Mouse (Mus musculus): ENCODE measurements at regions not wholly inside any gene's neighbourhood (a gene's known extent, or its start where the extent isn't known, plus 50 kb on each side); places are given as distances from the start of the nearest gene placed in this dataset.

DNA sequence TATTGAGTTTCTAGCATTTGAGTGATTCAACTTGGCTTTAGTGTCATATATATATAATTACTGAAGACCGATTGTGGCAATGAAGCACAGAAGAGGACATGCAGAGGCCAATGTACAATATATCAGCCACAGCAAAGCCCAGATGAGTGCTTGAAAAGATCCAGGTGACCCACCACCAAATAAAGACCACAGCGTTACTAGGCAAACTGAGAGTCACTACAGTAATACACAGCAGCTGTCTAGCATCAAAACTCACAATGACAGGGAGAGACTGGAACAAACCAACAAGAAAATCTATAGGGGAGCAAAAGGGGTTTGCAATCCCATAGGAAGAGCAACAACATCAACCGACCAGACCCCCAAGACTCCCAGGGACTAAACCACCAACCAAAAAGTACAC lies 54.3 kb upstream of the Ufm1 start:
- H3K27ac ChIP-seq (ENCODE audit: low read length): no peak overlapping the region
- no peaks in the 10 kb centered on the region for H3K4me1 ChIP-seq (ENCODE audit: control insufficient read depth, insufficient read depth, low read length)
- no peak overlapping the region for H3K4me2 ChIP-seq (ENCODE audit: low read depth, low read length)
- H3K36me3 ChIP-seq (ENCODE audit: control insufficient read depth, insufficient read depth, low read length): no peaks in the 10 kb centered on the region
- WGBS: 71% methylated on average over 3 of the region's 3 CpGs
- H3K9me3 ChIP-seq (ENCODE audit: control insufficient read depth, low read length): no peaks in the 10 kb centered on the region
- H3K27me3 ChIP-seq (replicated peaks; ENCODE audit: control insufficient read depth, insufficient read depth, low read length): no peaks in the 10 kb centered on the region
- no peak for ATAC-seq
- H3K9ac ChIP-seq (ENCODE audit: low read depth, low read length): no peak overlapping the region
- H3K4me3 ChIP-seq (ENCODE audit: low read length): no peak overlapping the region

- no peaks in the 10 kb centered on the region for H3K27me3 ChIP-seq (replicated peaks; ENCODE audit: control insufficient read depth, insufficient read depth, low read length)
Observed at GRCm38 (mm10) chr3:53913984-53914669, 50.5 kb upstream of the Ufm1 start.

More at GRCm38 (mm10) chr3:53913984-53914669, 50.5 kb upstream of the Ufm1 start:
- ATAC-seq: no peak
- H3K4me3 ChIP-seq (ENCODE audit: low read length): no peak overlapping the region
- H3K27ac ChIP-seq (ENCODE audit: low read length): no peak overlapping the region
- H3K4me1 ChIP-seq (ENCODE audit: control insufficient read depth, insufficient read depth, low read length): no peaks in the 10 kb centered on the region
- no peaks in the 10 kb centered on the region for H3K9me3 ChIP-seq (ENCODE audit: control insufficient read depth, low read length)
- no peaks in the 10 kb centered on the region for H3K36me3 ChIP-seq (ENCODE audit: control insufficient read depth, insufficient read depth, low read length)
- WGBS: 88% methylated on average over 3 of the region's 3 CpGs
- no peak overlapping the region for H3K4me2 ChIP-seq (ENCODE audit: low read depth, low read length)
- H3K9ac ChIP-seq (ENCODE audit: low read depth, low read length): no peak overlapping the region
